Mouse (Mus musculus) midbrain, postnatal 0 days (tissue): ENCODE results near the gene Myo1a. TPM values are rescaled to one million over a fixed set of nuclear protein-coding genes. Genes with fewer than 3 reads are reported as not detected.

ENCODE experiments used
- ATAC-seq: fragments of 200-750 bp; cut with Nextera tagmentation; 2 replicates; pipeline ENCODE4 v1.8.0; 2017; ENCODE audit warnings: moderate number of reproducible peaks, mild to moderate bottlenecking, moderate TSS enrichment, moderate library complexity; ENCODE audit not compliant: low FRiP score
- DNase-seq: peaks from one replicate; pipeline ENCODE4 v3.0.0-alpha.2; 2015; ENCODE audit warnings: low spot score
- H3K27ac ChIP-seq: fragments of 300-500 bp; sonication (generic); 2 replicates; pipeline ENCODE4 v1.5.1; 2014; ENCODE audit warnings: low read depth, mild to moderate bottlenecking, low read length, mixed read lengths
- H3K27me3 ChIP-seq: fragments of 300-500 bp; sonication (generic); 2 replicates; pipeline ENCODE4 v1.6.1; 2014; ENCODE audit warnings: low read length, control low read depth, mixed read lengths; ENCODE audit not compliant: insufficient read depth
- H3K36me3 ChIP-seq: fragments of 300-500 bp; sonication (generic); 2 replicates; pipeline ENCODE4 v1.6.1; 2014; ENCODE audit warnings: low read length, control low read depth, mixed read lengths; ENCODE audit not compliant: insufficient read depth
- H3K4me1 ChIP-seq: fragments of 300-500 bp; sonication (generic); 2 replicates; pipeline ENCODE4 v1.6.1; 2014; ENCODE audit warnings: mild to moderate bottlenecking, control low read depth, antibody characterized with exemption, low read length, mixed read lengths; ENCODE audit not compliant: insufficient read depth
- H3K4me2 ChIP-seq: fragments of 300-500 bp; sonication (generic); 2 replicates; pipeline ENCODE4 v1.6.1; 2014; ENCODE audit warnings: low read depth, mild to moderate bottlenecking, low read length, mixed read lengths; ENCODE audit not compliant: poor library complexity, severe bottlenecking
- H3K4me3 ChIP-seq: fragments of 300-500 bp; sonication (generic); 2 replicates; pipeline ENCODE4 v1.5.1; 2014; ENCODE audit warnings: low read depth, mild to moderate bottlenecking, low read length, moderate library complexity
- H3K9ac ChIP-seq: fragments of 300-500 bp; sonication (generic); replicated peaks from 2 replicates; pipeline ENCODE4 v1.6.1; 2014; ENCODE audit warnings: mild to moderate bottlenecking, low read length, moderate library complexity, mixed read lengths; ENCODE audit not compliant: poor library complexity, severe bottlenecking
- H3K9me3 ChIP-seq: fragments of 300-500 bp; sonication (generic); 2 replicates; pipeline ENCODE4 v1.6.1; 2016; ENCODE audit warnings: low read length, control low read depth
- CTCF ChIP-seq: IDR thresholded peaks from 2 replicates; pipeline ENCODE4 v1.5.1; 2016; ENCODE audit warnings: antibody characterized with exemption, mild to moderate bottlenecking
- WGBS: fragments of 180-500 bp; shearing (Covaris S2); extraction: QIAGEN DNeasy Blood & Tissue Kit; methylation state at CpG from one replicate; pipeline ENCODE4 v1.1.7; 2014; 5-methylcytosine and 5-hydroxymethylcytosine counted together
- polyA plus RNA-seq: library from polyadenylated mRNA; unstranded; fragments of >200 nt; fragmentation: Nextera tagmentation; extraction: Ambion mirVana; gene quantifications from 2 replicates; pipeline ENCODE4 v1.2.1, GENCODE M21; 2015
- total RNA-seq: library from RNA; depleted of rRNA; stranded (reverse); fragments of >200 nt; gene quantifications from 2 replicates; pipeline ENCODE4 v1.2.3, GENCODE M21; 2014

Myo1a gene
- total and polyA plus RNA-seq, 2 experiments from 2014 or later: 0.15 to 0.77 TPM

DNA sequence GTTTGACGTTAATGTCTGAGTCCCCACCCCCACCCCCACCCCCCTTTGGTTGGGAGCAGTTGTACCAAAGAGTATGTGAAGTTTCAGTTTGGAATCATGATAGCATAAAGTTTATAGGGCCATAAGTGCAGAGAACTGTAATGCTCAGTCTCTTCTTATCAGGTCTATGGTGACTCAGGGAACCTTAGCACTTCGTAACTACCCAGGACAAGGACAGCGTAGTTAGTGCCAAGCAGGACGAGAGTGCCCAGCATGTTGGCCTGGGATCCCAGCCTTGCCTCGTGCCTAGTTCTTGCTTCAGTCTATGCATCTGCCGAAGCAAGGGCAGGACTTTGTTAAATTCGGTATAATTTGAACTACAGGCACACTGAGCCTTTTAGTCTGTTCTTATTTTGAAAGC lies 9.2 kb upstream of the Myo1a start:
- Histone ChIP-seq H3K36me3 (peaks cover 12% of the 10 kb centered on the region), H3K9ac (no peak overlapping the region), H3K27me3 (no peaks in the 10 kb centered on the region), H3K4me3 (no peak overlapping the region), H3K4me1 (no peaks in the 10 kb centered on the region), H3K9me3 (no peaks in the 10 kb centered on the region), H3K27ac (no peak overlapping the region), H3K4me2 (no peak overlapping the region)
- ATAC-seq (no peak), DNase-seq (no peak)
- 95% methylated on average over 7 of the region's 7 CpGs for WGBS
- no peak for TF ChIP-seq CTCF

DNA sequence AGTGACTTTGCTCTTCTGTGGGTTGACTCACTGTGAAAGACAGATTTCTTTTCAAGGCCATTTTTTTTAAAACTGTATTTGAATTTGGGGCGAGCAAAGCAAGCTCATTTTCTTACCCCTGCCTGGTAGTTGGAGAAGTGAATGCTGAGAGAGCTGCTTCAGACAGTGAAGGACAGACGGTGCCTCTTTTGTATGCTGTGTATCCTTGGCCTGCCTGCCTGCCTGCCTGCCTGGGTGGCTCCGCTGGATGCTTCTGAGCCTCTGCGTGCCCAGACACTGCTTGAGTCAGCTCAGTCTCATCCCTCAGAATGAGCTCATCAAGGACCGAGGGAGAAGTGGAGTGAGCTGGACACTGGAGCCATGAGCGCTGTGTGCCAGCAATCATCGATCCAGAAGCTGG lies 6.0 kb upstream of the Myo1a start:
- H3K27ac ChIP-seq: no peak overlapping the region
- H3K9me3 ChIP-seq: no peaks in the 10 kb centered on the region
- H3K4me1 ChIP-seq: no peaks in the 10 kb centered on the region
- no peak overlapping the region for H3K4me2 ChIP-seq
- H3K27me3 ChIP-seq: no peaks in the 10 kb centered on the region
- H3K9ac ChIP-seq: no peak overlapping the region
- peaks cover 10% of the 10 kb centered on the region; the same call in 1 of the 2 replicates for H3K36me3 ChIP-seq
- no peak for DNase-seq
- 92% methylated on average over 7 of the region's 7 CpGs for WGBS
- no peak for TF ChIP-seq CTCF
- no peak overlapping the region for H3K4me3 ChIP-seq
- no peak for ATAC-seq

DNA sequence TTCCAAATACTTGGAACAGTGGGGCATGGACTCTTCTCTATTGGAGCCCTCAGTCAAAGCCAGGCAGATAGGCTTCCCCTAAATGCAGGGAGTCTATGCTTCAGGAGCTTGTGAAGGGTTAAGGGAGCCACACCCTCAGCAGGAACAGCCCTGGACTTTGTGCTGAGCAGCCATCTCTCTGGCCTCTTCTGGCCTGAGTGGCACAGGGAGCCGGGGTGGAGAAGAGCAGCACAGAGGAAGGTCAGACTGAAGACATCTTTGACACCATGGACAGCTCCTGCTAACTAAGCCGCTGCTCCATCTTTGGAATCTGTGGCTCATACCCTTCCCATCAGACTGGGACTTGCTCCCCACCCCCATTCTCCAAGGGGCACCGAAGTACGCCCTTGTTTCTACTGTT lies 1.7 kb upstream of the Myo1a start:
- H3K4me2 ChIP-seq: no peak overlapping the region
- WGBS: 52% methylated on average over 4 of the region's 4 CpGs
- no peaks in the 10 kb centered on the region for H3K4me1 ChIP-seq
- H3K4me3 ChIP-seq: no peak overlapping the region
- H3K36me3 ChIP-seq: peaks cover 3% of the 10 kb centered on the region; the same call in 1 of the 2 replicates
- H3K27me3 ChIP-seq: no peaks in the 10 kb centered on the region
- H3K9me3 ChIP-seq: no peaks in the 10 kb centered on the region
- TF ChIP-seq CTCF: no peak
- ATAC-seq: no peak
- no peak for DNase-seq
- H3K27ac ChIP-seq: no peak overlapping the region
- H3K9ac ChIP-seq: no peak overlapping the region

DNA sequence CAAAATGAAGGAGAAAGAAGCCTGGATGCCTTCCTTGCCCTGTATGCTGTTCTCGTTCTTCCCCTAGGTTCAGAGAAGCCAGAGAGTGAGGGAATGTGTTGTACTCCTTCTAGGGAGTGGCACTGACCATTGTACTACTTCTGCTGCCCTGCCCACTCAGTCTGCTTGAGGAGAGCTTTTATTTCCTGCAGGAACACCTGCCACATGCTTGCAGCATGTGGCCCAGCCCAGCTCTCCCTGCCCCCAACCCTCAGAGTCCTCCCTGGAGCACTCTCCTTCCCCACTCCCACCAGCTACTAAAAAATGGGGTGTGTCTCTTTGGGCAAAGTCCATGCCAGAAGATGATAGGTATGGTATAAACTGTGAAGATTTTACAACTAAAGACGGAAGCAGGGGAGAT lies 677 bp upstream of the Myo1a start:
- ATAC-seq: no peak
- H3K9ac ChIP-seq: no peak overlapping the region
- no peaks in the 10 kb centered on the region for H3K4me1 ChIP-seq
- no peak overlapping the region for H3K4me2 ChIP-seq
- H3K27me3 ChIP-seq: no peaks in the 10 kb centered on the region
- TF ChIP-seq CTCF: no peak
- no peak overlapping the region for H3K4me3 ChIP-seq
- WGBS: 66% methylated on average over 2 of the region's 2 CpGs
- H3K36me3 ChIP-seq: no peaks in the 10 kb centered on the region; the same call in 1 of the 2 replicates
- no peaks in the 10 kb centered on the region for H3K9me3 ChIP-seq
- H3K27ac ChIP-seq: no peak overlapping the region
- DNase-seq: no peak

DNA sequence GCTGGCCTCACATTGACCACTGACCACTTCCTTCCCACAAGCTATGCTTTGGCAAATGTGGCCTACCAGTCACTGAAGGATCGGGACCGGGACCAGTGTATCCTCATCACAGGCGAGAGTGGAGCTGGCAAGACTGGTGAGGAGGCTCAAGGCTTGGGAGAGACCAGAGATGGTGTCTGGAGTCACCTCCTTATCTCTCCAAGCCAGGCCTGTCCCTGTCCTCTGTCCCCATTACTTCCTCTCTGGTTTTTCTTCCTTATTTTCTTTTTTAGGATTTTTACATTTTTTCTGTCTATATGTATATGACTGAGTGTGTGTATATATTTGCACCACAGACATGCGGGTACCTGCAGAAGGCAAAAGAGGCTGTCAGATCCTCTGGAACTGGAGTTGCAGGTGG lies 813 bp downstream of the Myo1a start:
- H3K4me2 ChIP-seq: no peak overlapping the region
- H3K9ac ChIP-seq: no peak overlapping the region
- no peak for DNase-seq
- H3K9me3 ChIP-seq: no peaks in the 10 kb centered on the region
- no peaks in the 10 kb centered on the region for H3K36me3 ChIP-seq
- no peak overlapping the region for H3K27ac ChIP-seq
- H3K27me3 ChIP-seq: no peaks in the 10 kb centered on the region
- no peak for ATAC-seq
- no peaks in the 10 kb centered on the region for H3K4me1 ChIP-seq
- WGBS: 92% methylated on average over 4 of the region's 4 CpGs
- no peak for TF ChIP-seq CTCF
- H3K4me3 ChIP-seq: no peak overlapping the region

DNA sequence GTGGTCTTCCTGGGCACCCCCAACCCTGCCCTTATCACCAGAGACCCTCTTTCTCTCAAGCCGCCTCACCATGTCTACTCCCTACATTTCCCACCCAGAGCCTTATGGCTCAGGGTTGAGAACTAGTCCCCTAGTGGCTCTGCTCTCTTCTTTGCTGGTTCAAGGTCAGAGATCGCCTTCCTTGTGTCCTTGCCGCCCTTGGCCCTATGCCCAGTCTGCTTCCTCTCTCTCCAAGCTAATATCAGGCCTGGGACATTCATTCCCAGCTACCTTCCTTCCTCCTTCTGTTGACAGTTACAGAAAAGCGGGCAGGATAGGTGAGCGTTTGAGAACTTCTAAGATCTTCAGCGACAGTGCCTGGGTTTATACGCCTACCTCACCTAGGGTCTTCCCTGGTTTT lies 2.8 kb downstream of the Myo1a start:
- DNase-seq: no peak
- Histone ChIP-seq H3K4me2 (no peak overlapping the region), H3K36me3 (no peaks in the 10 kb centered on the region), H3K9me3 (no peaks in the 10 kb centered on the region), H3K9ac (no peak overlapping the region), H3K4me3 (no peak overlapping the region), H3K27ac (no peak overlapping the region), H3K4me1 (no peaks in the 10 kb centered on the region), H3K27me3 (no peaks in the 10 kb centered on the region)
- 85% methylated on average over 7 of the region's 7 CpGs for WGBS
- ATAC-seq: no peak
- TF ChIP-seq CTCF: no peak
